Mouse (Mus musculus) spleen, adult 12 weeks (tissue): ENCODE results near the gene Olfr1385.
"Not testable (repeated sequence)": the region's sequence is repeated elsewhere in the genome, so short reads cannot be mapped to it uniquely, and the experiment has no call there.

Experiments used
- DNase-seq: peaks from one replicate; pipeline ENCODE4 v3.0.0; 2022; ENCODE audit warnings: low spot score

The Olfr1385 gene

DNA sequence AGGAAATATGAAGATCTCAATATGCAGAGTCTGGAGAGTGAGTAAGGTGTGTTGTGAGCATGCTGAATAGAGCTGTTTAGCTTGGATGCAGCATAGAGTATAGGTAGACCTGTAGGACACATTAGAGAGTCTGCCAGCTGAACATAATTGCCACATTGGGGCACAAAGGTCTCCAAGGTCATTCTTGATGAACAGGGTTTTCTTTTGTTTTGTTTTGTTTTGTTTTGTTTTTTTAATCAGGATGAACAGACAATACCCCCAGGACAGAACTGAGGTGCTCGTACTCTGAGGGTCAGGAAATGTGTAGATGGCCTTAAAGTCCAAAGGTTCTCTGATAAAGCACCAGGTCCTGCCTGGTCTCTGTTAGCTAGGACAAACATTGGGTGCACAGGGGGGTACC lies at the start of gene Olfr1385:
Olfr1385 (plus strand) TSS at position 301 of the 400 bp plus-strand sequence.
- not testable (repeated sequence) for DNase-seq

DNA sequence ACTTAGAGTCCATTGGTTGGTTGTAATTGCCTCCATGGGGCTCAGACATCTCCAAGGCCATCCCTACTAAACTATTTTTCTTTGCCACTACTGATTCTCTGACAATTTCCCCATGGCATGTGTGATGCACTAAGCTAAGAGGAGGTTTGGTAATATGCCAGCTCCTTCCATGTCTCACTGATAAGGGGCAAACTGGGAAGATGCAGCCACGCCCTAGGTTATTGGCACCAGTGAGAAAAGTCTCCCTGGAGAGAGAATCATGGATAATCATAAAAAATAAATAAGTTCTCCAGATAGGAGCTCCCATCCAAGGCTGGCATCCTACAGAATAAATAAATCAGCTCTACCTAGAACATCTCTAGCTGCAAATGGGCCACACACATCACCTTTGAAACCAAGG lies 33.8 kb upstream of the Olfr1385 start, which contains the start of gene Olfr1387:
Olfr1387 (plus strand) TSS at position 301 of the 400 bp plus-strand sequence.
- no peak for DNase-seq

DNA sequence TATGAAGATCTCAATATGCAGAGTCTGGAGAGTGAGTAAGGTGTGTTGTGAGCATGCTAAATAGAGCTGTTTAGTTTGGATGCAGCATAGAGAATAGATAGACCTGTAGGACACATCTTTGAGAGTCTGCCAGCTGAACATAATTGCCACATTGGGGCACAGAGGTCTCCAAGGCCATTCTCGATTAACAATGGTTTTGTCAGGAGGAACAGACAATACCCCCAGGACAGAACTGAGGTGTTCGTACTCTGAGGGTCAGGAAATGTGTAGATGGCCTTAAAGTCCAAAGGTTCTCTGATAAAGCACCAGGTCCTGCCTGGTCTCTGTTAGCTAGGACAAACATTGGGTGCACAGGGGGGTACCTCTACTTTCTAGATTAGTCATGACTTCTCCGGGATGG lies 24.1 kb upstream of the Olfr1385 start, which contains the start of gene Olfr1386:
Olfr1386 (plus strand) TSS at position 301 of the 400 bp plus-strand sequence.
- DNase-seq = not testable (repeated sequence)

DNA sequence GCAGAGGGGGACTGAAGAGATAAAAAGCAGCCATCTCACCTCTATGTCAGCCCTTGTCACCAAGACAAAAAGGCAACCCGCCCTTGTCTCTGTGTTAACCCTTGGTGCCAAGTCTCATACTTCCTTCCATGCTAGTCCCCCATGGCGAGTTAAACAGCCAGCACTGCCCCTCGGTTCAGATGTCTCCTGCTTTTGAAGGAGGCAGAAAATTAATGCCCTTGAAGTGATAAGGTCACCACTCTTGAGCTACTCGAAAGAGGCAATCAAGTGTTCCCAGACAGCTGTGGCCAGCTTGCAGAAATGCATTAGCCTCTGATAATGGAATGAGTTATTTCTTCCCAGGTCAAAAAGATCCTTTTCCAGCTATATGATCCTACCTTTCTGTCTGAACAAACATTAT lies 2.9 kb upstream of the Olfr1385 start:
- no peak for DNase-seq

DNA sequence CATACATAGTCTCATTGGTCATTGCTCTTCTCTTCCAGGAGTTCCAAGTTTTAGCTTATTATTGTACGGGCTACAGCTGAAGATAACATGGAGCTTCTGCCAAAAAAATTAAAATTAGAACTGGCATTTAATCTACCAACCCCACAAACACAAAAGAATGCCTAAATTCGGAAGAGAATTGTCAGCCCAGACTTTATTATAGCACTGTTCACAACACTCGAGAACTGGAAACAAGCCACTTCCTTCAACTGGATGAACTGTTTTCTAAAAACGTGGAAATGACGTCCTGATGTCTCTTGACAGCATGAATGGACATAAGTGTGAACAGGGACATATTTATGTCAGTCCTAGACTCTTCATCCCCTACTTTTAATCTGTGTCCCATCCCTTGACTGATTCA lies 29.2 kb downstream of the Olfr1385 start:
- DNase-seq = no peak

DNA sequence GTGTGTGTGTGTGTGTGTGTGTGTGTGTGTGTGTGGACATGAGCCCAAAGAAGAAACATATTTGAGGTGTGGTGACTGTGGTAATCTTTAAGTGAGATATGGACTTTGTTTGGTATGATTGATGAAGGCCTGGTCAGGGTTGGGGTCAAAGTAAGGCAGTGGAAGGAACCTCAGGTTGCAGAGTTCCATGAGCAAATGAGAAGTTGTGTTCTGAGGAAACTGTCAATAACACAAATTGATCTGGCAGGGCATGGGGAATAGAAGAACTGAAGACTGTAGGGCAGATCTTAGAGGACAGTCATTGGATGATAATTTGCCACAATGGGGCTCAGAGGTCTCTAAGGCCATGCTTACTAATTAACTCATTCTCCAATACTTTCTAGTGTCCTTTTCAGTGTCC lies 30.5 kb downstream of the Olfr1385 start, which contains the start of gene Olfr1383:
Olfr1383 (plus strand) TSS at position 301 of the 400 bp plus-strand sequence.
- no peak for DNase-seq

DNA sequence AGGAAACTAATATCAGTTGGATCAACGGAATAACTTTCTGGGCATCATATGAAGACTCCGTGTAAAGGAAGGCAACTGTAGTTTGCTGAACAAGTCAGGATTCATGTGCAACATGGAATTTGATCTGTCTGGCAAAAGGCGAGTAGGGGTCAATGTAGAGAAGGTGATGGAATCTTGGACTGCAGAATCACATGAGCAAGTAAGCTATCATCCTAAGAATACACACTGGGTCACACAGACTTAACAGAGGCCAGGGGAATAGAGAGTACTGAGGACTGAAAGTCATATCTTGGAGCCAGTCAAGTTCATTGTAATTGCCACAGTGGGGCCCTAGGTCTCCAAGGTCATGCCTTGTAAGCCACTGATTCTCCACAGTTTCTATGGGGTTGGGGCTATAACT lies 39.1 kb downstream of the Olfr1385 start, which contains the start of gene Olfr1382:
Olfr1382 (plus strand) TSS at position 301 of the 400 bp plus-strand sequence.
- no peak for DNase-seq

DNA sequence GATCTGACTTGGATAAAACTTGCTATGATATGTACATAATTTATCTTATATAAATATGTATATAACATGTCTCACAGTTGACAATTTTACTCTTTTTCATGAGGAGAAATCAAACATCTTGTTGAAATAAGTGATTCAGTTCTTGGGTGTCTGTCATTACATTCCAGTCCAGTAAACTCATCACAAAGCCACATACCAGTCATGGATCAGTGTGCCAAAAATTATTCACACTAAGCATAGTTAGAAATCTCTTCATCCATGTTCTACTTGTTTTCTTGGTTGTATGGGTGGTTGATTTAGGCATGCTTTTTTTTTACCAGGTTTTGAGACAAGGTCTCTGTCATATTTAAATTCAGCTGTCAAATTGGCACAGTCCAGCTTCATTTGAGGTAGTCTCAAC lies 43.9 kb downstream of the Olfr1385 start:
- DNase-seq = no peak

DNA sequence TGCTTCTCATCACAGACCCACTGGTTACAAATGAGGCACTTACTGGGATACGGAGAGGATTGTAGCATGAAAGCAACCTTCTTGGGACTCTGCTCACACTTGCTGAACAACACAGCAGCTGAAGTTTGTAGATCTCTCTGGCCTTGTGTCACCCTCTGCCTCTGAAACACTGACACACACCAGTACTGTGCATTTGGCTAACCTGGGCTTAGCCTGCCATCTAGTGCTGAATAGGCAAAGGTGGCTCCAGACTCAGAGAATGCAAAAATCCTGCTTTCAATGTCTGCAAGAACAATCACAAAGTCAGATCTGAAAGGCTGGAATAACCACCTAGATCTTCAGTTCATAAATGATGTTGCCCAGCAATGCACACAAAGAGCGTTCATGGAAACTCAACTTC lies 47.8 kb downstream of the Olfr1385 start:
- not testable (repeated sequence) for DNase-seq

DNA sequence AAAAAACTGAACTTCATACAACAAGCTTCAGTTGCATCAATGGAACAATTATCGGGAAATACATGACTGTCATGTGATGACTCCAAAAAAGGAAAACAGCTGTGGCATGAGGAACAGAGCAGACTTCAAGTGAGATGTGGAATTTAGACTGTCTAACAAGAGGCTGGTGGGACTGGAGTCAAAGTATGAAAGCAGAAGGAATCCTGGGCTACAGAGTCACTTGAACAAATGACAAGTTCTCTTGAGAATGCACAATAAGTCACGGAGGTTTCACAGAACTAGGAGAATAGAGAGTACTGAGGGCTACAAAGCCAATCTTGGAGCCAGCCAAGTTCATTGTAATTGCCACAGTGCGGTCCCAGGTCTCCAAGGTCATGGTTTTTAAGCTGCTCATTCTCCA lies 54.3 kb downstream of the Olfr1385 start, which contains the start of gene Olfr1381:
Olfr1381 (plus strand) TSS at position 301 of the 400 bp plus-strand sequence.
- DNase-seq = not testable (repeated sequence)
